Mouse (Mus musculus): ENCODE data around the gene Rad51c.

Gene Rad51c

DNA sequence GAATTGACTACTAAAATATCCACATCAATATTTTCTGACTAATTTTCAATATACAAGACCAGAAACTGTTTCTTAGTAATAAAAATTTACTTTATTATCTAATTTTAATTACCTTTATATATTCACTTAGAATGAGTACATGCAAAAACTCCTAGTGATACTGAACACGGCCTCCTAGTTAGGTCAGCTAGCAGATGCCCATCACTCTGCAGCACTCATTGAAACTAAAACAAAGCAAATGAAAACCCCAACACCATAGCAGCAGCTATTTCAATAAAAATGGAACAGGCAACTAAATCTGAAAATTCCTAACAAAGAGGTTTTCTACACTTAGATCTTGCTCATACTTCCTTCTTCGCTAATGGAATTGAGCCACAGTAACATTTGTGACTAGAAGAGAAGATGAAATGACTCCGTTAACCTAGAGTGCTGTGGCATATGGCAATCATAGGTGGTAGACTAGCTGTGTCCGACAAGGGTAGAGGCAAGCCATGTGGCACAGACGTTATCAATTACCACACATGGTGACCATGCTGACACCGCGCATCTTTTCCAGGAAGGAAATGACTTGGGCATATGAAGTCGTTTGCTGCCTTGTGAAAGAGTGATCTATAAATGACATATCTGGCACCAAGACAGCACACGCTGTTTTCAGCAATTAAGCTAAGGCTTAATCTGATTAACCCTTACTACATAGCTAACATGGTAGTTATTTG is 36.7 kb downstream of the Rad51c start:
- DNase-seq (ENCODE audit: low read depth, low spot score): no peak

DNA sequence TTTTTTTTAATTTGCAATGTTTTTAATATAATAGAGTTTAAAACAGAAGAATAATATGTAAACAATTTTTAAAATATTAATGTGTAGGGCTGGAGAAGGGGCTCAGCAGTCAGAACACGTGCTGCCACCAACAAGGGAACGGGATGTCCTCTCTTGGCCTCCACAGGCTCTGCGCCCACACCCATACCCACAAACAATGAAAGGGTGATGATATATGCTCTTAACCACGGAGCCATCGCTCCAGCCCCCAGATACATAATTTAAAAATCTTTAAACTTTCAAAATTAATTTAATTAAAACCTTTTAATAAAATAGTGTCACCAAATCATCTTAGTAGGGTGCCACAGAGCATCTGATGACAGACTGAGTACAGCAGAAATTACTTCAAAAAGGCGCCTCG is 37.7 kb downstream of the Rad51c start:
- DNase-seq (ENCODE audit: low read depth, low spot score): no peak

GRCm38 (mm10) chr11:87365120-87365519 is 39.6 kb downstream of the Rad51c start:
- DNase-seq (ENCODE audit: low read depth, low spot score): no peak

- no peak for DNase-seq (ENCODE audit: low read depth, low spot score)
Measured at GRCm38 (mm10) chr11:87359262-87359612, 45.5 kb downstream of the Rad51c start.

DNA sequence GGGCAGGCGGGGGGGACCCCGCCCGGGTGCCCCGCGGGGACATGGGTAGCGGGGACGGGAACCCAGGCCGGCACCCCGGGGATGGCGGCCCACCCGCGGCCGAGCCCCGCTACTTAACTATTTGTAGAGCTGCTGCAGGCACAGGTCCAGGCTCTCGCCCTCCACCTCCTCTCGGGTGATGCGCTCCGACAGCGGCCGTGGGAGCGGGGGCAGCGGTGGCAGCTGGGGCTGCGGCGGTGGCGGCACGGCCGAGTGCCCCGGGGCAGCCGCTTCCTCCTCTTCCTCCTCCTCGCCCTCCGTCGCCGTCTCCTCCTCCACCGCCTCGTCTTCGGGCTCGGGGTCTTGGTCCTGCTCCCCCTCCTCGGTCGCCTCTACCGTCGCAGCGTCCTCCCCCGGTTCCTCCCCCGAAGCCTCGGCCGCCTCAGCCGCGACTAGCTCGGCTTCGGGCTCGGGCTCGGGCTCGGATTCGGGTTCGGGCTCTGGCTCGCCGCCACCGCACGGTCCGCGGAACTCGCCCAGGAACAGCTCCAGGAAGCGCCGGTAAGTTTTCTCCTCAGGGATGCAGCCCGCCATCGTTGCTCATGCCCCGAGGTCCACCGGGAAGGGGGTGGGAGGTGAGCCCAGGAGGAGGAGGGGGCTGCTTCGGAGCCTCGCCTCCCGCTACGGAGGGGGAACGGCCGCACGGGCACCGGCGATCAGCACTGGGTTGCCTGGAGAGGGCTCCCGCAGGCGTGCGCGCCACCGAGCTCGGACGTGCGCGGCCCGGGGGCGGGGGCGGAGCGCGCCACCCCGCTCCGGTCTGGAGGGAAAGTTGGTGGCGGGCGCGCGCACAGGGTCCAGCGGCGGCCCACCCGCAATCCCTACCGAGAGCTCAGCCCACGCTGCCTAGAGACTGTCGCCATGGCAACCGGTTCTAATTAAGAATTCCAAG is 46.2 kb downstream of the Rad51c start, which contains the start of gene Ppm1e:
Gene Ppm1e (minus strand): TSS at position 693 of the 931 bp plus-strand sequence.
- DNase-seq (ENCODE audit: low read depth, low spot score): peak; percentile 86

- peak; percentile 27 for DNase-seq (ENCODE audit: low read depth, low spot score)
Measured at GRCm38 (mm10) chr11:87357317-87358300, 47.1 kb downstream of the Rad51c start.

- no peak for DNase-seq (ENCODE audit: low read depth, low spot score)
Measured at GRCm38 (mm10) chr11:87354861-87355260, 49.9 kb downstream of the Rad51c start.

- DNase-seq (ENCODE audit: low read depth, low spot score): peak; percentile 72
Measured at GRCm38 (mm10) chr11:87353646-87354170, 51.0 kb downstream of the Rad51c start.
